Mouse (Mus musculus) WW6 (cell line): ENCODE measurements around the gene Gm20388.

Experiments used
- DNase-seq: peaks from one replicate; pipeline ENCODE4 v3.0.0-alpha.2; 2013; ENCODE audit warnings: low read depth, low spot score

The Gm20388 gene

DNA sequence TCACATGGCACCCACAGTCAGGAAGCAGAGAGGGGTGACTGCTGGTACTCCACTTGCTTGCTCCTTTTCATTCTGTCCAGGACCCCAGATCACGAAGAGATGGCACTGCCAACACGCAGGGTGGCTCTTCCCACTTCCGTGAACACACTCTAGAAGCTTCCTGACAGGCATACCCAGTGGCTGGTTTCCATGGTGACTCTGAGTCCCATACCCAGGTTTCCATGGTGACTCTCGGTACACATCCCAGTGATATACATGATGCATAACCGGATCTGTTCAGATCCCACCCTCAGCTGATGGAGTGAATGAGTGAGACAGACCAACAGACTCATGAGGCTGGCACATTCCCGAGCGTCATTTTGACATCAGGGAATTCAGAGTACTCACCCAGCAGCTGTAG lies 1148.5 kb downstream of the Gm20388 start:
- no peak for DNase-seq

GRCm38 (mm10) chr8:121062521-121062920 lies 1151.9 kb downstream of the Gm20388 start:
- DNase-seq, result no peak

- no peak for DNase-seq
These were observed 1153.0 kb downstream of the Gm20388 start for GRCm38 (mm10) chr8:121063649-121064048.

DNA sequence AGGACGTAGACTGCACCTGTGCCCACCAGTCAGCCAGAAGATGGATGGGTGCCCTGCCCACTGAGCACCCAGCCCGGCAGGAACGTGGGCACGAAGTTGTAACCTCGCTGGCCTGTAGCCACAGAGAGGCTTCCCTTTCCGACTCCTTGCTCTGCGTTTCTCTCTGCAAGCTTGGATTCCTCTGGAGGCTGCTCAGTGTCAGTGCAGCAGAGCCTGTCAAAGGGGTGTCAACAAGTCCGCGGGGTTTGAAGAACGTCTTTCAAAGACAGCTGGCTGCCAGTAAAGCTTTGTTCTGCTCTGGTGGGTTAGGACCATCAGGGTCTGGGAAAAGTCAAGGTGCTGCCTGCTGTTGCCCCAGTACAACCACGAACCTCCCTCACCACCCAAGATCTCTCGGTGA lies 1160.8 kb downstream of the Gm20388 start:
- DNase-seq, result no peak

- DNase-seq, result no peak
These were observed 1161.9 kb downstream of the Gm20388 start for GRCm38 (mm10) chr8:121072406-121073130.

GRCm38 (mm10) chr8:121073174-121074107 lies 1162.8 kb downstream of the Gm20388 start:
- no peak for DNase-seq

- no peak for DNase-seq
These were observed 1163.6 kb downstream of the Gm20388 start for GRCm38 (mm10) chr8:121074108-121074847.

GRCm38 (mm10) chr8:121074848-121075145 lies 1164.2 kb downstream of the Gm20388 start:
- DNase-seq, result no peak

GRCm38 (mm10) chr8:121075936-121076335 lies 1165.3 kb downstream of the Gm20388 start:
- DNase-seq, result no peak

- no peak for DNase-seq
These were observed 1165.9 kb downstream of the Gm20388 start for GRCm38 (mm10) chr8:121076555-121076954.

GRCm38 (mm10) chr8:121078721-121079120 lies 1168.1 kb downstream of the Gm20388 start:
- DNase-seq, result no peak

DNA sequence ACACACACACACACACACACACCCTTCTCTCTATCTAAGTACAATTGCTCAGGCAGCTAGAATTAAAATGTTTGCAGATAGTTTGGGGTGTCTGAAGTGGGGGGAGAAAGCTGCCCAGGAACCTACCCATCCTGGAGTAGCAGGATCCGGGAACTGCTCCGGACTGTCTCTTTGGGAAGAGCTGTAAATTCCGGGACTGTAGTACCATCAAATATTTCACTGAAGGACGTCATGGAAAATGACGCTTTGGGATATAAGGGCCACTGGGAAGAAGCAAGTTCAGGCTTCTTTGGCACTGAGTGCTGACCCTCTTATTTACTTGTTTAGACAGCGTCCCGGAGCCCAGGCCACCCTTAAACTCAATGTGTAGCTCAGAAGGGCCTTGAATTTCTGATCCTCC lies 1168.6 kb downstream of the Gm20388 start:
- no peak for DNase-seq

- DNase-seq, result no peak
These were observed 1169.3 kb downstream of the Gm20388 start for GRCm38 (mm10) chr8:121079944-121080343.

DNA sequence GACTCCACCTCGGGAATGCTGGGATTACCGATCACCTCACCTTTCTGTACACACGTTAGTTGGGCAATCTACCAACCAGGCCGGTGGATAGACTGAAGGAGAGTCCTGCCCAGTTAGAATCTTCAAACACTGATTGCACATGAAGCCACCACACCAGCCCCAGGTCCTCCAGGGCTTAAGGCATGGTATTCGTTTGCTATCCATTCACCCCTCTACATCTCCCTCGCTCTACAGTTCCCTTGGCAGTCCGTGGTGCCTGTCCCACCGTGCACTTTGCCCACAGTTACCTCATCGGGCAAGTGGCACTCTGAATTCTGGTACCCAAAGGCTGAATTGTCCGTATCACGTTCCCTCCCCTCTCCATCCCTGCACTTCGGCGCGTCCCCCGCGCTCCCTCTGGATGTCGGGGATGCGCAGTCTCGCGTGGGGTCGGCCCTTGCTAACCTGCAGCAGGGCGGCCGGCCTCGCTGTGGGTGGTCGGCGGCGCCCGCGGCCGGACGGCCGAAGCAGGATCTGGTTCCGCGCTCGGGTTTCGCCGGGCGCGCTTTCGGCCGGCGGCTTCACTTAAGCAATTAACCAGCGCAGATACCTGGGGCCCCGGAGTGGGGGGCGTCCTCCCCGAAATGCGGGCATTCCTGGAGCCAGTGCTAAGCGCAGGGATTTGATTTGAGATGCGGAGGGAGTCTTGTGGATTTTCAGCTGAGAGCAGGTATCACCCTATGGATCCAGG lies 1169.9 kb downstream of the Gm20388 start:
- DNase-seq, result no peak

DNA sequence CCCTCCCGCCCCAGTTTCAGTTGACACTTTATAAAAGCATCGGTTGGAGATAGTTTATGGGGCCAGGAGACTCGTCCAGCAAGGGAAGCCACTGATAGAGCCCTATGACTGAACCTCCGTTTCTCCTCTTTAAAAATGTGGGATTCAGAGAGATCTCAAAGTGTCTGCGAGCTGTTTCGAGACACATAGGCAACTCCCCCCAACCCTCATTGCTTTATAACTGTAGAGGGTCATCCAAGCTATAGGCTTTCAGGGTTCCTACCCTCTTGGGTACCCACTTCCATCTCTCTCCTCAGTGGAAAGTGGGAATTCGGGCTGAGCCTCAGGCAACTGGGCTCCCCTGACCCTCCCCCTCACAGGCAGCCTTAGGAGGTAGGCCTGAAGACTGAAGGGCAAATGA lies 1170.8 kb downstream of the Gm20388 start:
- DNase-seq, result no peak

GRCm38 (mm10) chr8:121082218-121083092 lies 1171.8 kb downstream of the Gm20388 start:
- no peak for DNase-seq

DNA sequence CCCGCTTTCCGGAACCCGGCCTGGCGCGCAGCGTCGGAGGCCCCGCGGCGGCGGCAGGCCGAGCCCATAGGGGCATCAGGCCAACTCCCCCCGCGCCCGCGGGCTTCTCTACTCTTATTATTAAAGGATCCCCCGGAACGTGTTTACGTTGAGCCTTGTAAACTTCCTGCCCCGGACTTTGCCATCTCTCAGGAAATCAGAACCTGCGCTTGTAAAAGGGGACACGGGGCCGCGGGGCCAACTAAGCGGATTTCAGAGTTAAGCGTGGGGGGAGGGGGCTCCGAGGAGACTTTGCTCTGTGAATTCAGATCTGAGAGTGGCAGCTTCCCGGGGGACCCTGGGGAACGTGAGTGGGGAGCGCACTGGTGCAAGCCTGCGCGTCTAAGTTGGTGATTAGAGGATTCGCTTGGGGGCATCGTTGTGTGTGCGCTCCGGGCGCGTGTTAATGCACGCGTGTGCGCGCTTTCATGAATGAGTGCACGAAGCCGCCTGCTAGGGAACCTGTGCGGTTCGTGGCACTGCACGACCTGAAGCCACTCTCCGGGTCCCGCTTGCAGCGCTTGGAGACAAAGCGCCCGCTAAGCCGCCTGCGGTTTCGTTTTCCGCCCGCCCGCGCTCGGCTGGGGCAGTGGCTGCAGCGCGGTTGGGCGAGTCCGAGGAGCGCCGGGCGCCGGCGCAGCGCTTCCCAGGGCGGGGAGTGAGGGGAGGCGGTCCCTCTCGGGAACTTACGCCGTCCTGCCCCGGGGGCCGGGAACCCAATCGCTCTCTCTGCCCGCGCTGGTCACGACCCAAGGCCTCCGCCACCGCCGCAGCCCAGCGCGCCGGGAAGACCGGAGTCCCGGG lies 1172.7 kb downstream of the Gm20388 start:
- DNase-seq, result no peak

- no peak for DNase-seq
These were observed 1173.2 kb downstream of the Gm20388 start for GRCm38 (mm10) chr8:121083936-121084209.

GRCm38 (mm10) chr8:121084210-121084951 lies 1173.7 kb downstream of the Gm20388 start, which contains the start of gene Foxf1:
TSS of gene Foxf1 (plus strand) at chr8:121084386.
- no peak for DNase-seq
